Mouse (Mus musculus) embryonic facial prominence, embryonic 14.5 days (tissue): ENCODE measurements around the gene Clcnka. TPM values are rescaled to one million over a fixed set of nuclear protein-coding genes. Genes with fewer than 3 reads are reported as not detected.

Source experiments
- ATAC-seq: fragments of 200-750 bp; cut with Nextera tagmentation; 2 replicates; pipeline ENCODE4 v1.8.0; 2017; ENCODE audit warnings: low read depth, moderate number of reproducible peaks, moderate TSS enrichment
- DNase-seq: peaks from one replicate; pipeline ENCODE4 v3.0.0-alpha.2; 2015; ENCODE audit warnings: low spot score
- H3K27ac ChIP-seq: fragments of 300-500 bp; sonication (generic); replicated peaks from 2 replicates; pipeline ENCODE4 v1.5.1; 2014; ENCODE audit warnings: low read depth, mild to moderate bottlenecking, low read length, moderate library complexity
- H3K27me3 ChIP-seq: fragments of 300-500 bp; sonication (generic); replicated peaks from 2 replicates; pipeline ENCODE4 v1.6.1; 2014; ENCODE audit warnings: low read length; ENCODE audit not compliant: control insufficient read depth, insufficient read depth
- H3K36me3 ChIP-seq: fragments of 300-500 bp; sonication (generic); 2 replicates; pipeline ENCODE4 v1.6.1; 2014; ENCODE audit warnings: low read length, mixed read lengths; ENCODE audit not compliant: control insufficient read depth, insufficient read depth
- H3K4me1 ChIP-seq: fragments of 300-500 bp; sonication (generic); 2 replicates; pipeline ENCODE4 v1.6.1; 2014; ENCODE audit warnings: antibody characterized with exemption, low read length; ENCODE audit not compliant: control insufficient read depth, insufficient read depth
- H3K4me2 ChIP-seq: fragments of 300-500 bp; sonication (generic); 2 replicates; pipeline ENCODE4 v1.6.1; 2014; ENCODE audit warnings: low read depth, mild to moderate bottlenecking, low read length, moderate library complexity, mixed read lengths
- H3K4me3 ChIP-seq: fragments of 300-500 bp; sonication (generic); 2 replicates; pipeline ENCODE4 v1.5.1; 2014; ENCODE audit warnings: low read depth, mild to moderate bottlenecking, low read length
- H3K9ac ChIP-seq: fragments of 300-500 bp; sonication (generic); 2 replicates; pipeline ENCODE4 v1.6.1; 2014; ENCODE audit warnings: low read depth, mild to moderate bottlenecking, low read length, moderate library complexity, mixed read lengths
- H3K9me3 ChIP-seq: fragments of 300-500 bp; sonication (generic); 2 replicates; pipeline ENCODE4 v1.6.1; 2016; ENCODE audit warnings: low read length; ENCODE audit not compliant: control insufficient read depth
- WGBS: fragments of 180-500 bp; shearing (Covaris S2); extraction: QIAGEN DNeasy Blood & Tissue Kit; methylation state at CpG from one replicate; pipeline ENCODE4 v1.1.7; 2014; 5-methylcytosine and 5-hydroxymethylcytosine counted together
- polyA plus RNA-seq: library from polyadenylated mRNA; unstranded; fragments of >200 nt; fragmentation: Nextera tagmentation; extraction: Ambion mirVana; gene quantifications from 2 replicates; pipeline ENCODE4 v1.2.1, GENCODE M21; 2014

The Clcnka gene
- polyA plus RNA-seq, 1 experiment from 2014 or later: 1.2 TPM

DNA sequence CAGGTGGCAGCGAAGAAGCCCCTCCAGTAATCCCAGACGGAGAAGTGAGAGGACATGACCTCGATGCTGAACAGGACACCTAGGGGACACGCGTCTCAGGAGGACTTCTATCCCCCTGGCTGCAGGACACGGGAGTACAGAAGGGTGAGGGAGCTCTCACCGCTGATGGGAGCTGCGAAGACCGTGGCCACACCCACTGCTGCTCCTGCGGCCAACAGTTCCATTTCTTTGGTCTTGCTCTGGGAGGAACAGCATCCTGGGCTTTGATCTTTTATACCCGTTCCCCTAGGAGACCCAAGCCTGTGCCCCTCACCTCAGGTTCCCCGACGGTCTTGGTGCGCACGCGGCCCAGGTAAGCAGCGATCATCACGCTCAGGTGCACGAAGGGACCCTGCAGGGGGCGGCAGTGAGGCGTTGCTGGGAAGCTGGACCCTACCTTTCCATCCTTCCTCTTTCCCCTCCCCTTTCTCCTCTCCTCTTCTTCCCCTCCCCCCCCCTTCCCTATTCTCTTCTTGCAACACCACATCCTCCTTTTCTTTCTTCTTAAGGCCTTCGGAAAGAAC is 13.0 kb upstream of the Clcnka start:
- Histone ChIP-seq H3K9me3 (no peaks in the 10 kb centered on the region; the same call in 1 of the 2 replicates), H3K4me3 (no peak overlapping the region), H3K9ac (no peak overlapping the region), H3K27ac (no peak overlapping the region), H3K27me3 (0 out of 2 replicates have a peak, but pooled peaks cover 5% of the 10 kb centered on the region), H3K4me2 (no peak overlapping the region), H3K36me3 (no peaks in the 10 kb centered on the region), H3K4me1 (no peaks in the 10 kb centered on the region)
- ATAC-seq (no peak), DNase-seq (no peak)
- 17% methylated on average over 22 of the region's 22 CpGs for WGBS

DNA sequence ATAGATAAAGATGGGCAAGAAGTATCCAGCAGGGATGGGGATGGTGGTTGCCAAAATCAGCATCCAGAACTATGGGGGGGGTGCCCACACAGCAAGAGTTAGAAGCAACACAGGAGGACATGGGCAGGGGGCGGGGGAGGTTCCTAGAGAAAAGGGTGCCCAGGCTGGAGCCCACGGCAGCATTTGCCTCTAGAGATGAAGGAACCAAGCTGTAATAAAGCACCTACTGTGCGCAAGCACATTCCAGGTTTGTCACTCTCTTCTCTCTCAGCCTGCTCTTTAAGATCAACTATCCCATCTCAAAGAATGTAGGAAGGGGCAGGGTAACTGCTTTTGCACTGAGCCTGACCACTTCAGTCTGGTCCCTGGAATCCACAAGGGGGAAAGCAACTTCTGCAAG is 10.1 kb upstream of the Clcnka start:
- no peak for ATAC-seq
- 97% methylated on average over 3 of the region's 3 CpGs for WGBS
- DNase-seq: no peak
- H3K27ac ChIP-seq: no peak overlapping the region
- H3K9me3 ChIP-seq: no peaks in the 10 kb centered on the region
- H3K4me1 ChIP-seq: no peaks in the 10 kb centered on the region
- H3K4me2 ChIP-seq: no peak overlapping the region
- 0 out of 2 replicates have a peak, but pooled peaks cover 5% of the 10 kb centered on the region for H3K27me3 ChIP-seq
- H3K9ac ChIP-seq: no peak overlapping the region
- no peak overlapping the region for H3K4me3 ChIP-seq
- H3K36me3 ChIP-seq: no peaks in the 10 kb centered on the region

DNA sequence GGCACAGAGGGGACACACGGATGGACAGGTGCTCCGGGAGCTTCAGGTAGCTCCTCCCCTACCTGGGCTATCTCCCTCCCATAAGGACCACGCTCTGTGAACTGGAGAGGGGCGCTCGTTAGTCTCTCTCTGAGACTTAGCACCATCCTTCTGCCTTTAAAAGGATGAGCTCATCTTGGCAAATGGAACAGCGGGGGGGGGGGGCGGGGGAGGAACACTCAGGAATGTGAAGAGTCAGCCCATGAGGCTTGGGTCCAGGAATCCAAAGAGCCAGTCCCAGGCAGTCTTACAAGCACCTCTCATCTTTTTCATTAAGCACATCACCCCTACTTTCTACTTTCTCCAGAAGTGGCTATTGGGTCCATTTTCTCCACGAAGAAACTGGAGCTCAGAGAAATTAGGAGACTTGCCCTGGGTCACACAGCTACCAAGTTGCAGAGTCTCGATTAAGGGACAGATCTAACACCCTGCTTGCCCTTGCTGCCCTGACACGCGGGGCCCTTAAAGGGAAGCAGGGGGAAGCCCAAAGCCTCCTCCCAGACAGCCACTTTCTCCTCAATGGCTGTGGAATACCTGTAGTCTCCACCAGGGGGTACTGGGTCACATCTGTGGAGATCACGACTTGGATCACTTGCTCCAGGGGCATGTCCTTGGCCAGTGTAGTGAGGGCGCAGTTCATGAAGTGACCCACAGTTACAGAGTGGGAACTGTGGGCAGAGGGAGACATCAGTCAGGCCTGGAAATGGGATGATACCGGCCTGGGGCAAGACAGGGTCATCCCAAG is 8.2 kb upstream of the Clcnka start:
- H3K9ac ChIP-seq: no peak overlapping the region
- H3K36me3 ChIP-seq: no peaks in the 10 kb centered on the region
- WGBS: 46% methylated on average over 12 of the region's 14 CpGs

DNA sequence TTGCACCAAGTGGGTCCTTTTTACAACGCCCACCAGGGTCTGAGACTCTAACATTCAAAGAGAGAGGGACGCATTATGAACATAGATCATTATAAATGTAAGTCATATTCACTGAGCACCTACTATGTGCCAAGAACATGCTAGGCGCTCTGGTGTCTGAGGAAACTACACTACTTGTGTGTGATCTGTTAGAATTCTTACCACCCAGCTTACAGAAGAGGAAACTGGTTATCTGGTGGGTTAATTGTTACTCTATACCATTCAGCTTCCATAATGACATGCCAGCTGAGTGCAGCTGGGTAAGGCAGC is 6.7 kb upstream of the Clcnka start:
- 75% methylated on average over 3 of the region's 3 CpGs for WGBS

More for the DNA sequence above, 8.2 kb upstream of the Clcnka start:
- Histone ChIP-seq H3K4me3 (no peak overlapping the region), H3K4me1 (no peaks in the 10 kb centered on the region), H3K27me3 (0 out of 2 replicates have a peak, but pooled peaks cover 5% of the 10 kb centered on the region), H3K27ac (no peak overlapping the region), H3K9me3 (no peaks in the 10 kb centered on the region), H3K4me2 (no peak overlapping the region)
- no peak for ATAC-seq
- DNase-seq: no peak

DNA sequence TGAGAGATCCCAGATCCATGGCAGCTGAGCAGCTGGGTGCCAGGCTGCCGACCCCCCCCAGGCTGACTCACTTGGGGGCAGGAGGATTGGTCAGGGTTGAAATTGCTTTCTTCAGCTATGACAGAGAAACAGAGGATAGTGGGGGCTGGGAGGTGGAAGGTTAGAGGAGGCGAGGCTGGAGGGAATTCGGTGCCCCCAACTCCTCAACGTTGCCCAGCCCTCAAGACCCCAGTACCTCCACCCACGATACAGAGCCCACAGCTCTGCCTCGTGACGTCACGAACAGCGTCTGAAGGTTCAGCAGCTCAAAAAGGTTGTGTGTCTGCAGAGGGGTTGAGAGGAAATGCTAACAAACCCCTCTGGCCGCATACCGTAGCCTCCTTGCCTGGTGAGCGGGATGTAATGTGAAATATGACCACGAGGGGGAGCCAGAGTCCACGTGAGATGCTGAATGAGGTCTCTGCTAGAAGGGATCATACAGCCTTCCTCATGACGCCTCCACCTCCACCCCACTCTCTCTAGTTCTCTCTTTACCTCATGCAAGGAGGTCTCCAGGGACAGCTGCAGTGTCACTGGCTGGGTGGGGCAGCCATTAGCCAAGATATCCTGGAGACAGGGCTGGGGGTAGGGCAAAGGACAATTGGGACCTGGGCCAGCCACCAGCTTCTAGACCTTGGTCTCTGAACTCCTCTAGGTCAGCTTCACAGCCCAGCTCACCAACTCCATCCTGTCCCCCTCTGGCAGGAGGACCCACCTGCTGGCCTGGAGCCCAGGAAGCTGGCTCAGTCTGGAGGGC is 6.2 kb upstream of the Clcnka start:
- no peaks in the 10 kb centered on the region for H3K27me3 ChIP-seq
- no peaks in the 10 kb centered on the region for H3K4me1 ChIP-seq
- H3K4me2 ChIP-seq: peak overlapping the region; percentile 45
- H3K4me3 ChIP-seq: peak overlapping the region; percentile 13; the same call in 1 of the 2 replicates
- no peaks in the 10 kb centered on the region for H3K9me3 ChIP-seq
- peak overlapping the region; percentile 37 for H3K9ac ChIP-seq
- DNase-seq (peak; percentile 82), ATAC-seq (peak; percentile 92)
- no peaks in the 10 kb centered on the region for H3K36me3 ChIP-seq
- 13% methylated on average over 12 of the region's 15 CpGs for WGBS
- no peak overlapping the region for H3K27ac ChIP-seq

More for the DNA sequence above, 6.7 kb upstream of the Clcnka start:
- Histone ChIP-seq H3K36me3 (no peaks in the 10 kb centered on the region), H3K9me3 (no peaks in the 10 kb centered on the region), H3K4me1 (no peaks in the 10 kb centered on the region), H3K4me2 (no peak overlapping the region), H3K4me3 (no peak overlapping the region), H3K27me3 (no peaks in the 10 kb centered on the region), H3K27ac (no peak overlapping the region), H3K9ac (no peak overlapping the region)
- ATAC-seq (no peak), DNase-seq (no peak)

DNA sequence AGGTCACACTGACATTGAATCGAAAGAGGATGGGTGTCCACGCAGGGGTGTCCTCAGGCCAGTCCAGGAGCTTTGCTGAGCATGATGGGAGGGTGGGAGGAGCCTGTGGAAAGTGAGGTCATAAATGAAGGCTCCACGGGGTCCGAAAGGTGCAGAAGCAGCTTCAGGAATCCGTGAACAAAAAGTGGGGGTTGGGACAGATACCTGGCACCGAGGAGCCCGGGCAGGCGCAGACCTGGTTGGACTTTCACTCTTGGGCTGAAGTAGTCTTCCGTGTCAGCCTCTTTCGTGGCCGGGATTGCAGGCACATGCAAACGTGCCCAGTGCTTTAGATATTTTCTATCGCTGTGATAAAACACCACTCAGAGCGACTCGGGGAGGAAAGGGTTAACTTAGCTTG is 1.6 kb upstream of the Clcnka start:
- no peak overlapping the region for H3K27ac ChIP-seq
- 86% methylated on average over 15 of the region's 15 CpGs for WGBS
- H3K4me3 ChIP-seq: no peak overlapping the region
- ATAC-seq: no peak
- H3K4me1 ChIP-seq: no peaks in the 10 kb centered on the region
- no peaks in the 10 kb centered on the region for H3K27me3 ChIP-seq
- DNase-seq: no peak
- no peaks in the 10 kb centered on the region for H3K36me3 ChIP-seq
- H3K9me3 ChIP-seq: no peaks in the 10 kb centered on the region
- no peak overlapping the region for H3K9ac ChIP-seq
- H3K4me2 ChIP-seq: no peak overlapping the region

DNA sequence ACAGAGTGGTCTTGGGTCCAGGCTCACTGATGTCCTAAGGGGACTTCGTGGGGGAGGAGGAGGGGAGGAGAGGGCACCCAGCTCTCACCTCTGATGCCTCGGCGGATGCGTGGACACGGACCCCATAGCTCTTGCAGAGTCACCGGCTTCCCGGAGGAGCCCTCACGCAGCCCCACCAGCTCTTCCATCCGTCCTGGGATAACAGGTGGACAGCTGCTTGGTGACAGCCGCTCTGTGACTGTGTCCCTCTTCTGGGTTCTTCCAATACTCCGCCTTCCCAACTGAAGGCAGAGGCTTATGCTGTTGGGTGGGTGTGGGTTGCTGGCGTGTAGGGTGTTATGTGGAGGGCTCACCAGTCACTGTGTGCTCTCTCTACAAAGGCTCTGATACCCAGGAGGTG is 663 bp downstream of the Clcnka start:
- DNase-seq (no peak), ATAC-seq (no peak; the same call in 1 of the 2 replicates)
- H3K27ac ChIP-seq: no peak overlapping the region

DNA sequence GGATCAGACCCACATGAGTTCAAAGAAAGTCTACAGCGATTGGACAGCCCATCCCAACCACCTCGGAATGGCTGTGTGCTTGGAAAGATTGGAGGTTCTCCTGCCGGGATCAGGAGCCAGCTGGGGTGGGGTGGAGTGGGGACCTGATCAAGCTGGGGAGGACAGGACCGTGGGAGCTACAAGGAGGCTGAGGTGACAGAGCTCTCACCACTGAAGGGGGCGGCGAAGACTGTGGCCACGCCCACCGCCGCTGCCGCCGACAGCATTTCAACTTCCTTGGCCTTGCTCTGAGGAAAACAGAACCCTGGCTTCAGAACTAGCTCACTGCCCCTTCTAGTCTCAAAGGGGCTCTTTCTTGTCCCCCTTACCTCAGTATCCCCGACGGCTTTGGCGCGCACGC is 3.8 kb downstream of the Clcnka start:
- no peak for ATAC-seq
- no peaks in the 10 kb centered on the region for H3K4me1 ChIP-seq
- no peaks in the 10 kb centered on the region for H3K9me3 ChIP-seq
- peak overlapping the region; percentile 20; the same call in 1 of the 2 replicates for H3K4me2 ChIP-seq
- no peak overlapping the region for H3K4me3 ChIP-seq
- no peaks in the 10 kb centered on the region for H3K36me3 ChIP-seq
- no peak overlapping the region for H3K27ac ChIP-seq
- DNase-seq: no peak
- H3K27me3 ChIP-seq: no peaks in the 10 kb centered on the region
- no peak overlapping the region for H3K9ac ChIP-seq
- 11% methylated on average over 5 of the region's 16 CpGs for WGBS

More for the DNA sequence above, 663 bp downstream of the Clcnka start:
- Histone ChIP-seq H3K4me2 (no peak overlapping the region), H3K9me3 (no peaks in the 10 kb centered on the region), H3K9ac (no peak overlapping the region), H3K4me3 (no peak overlapping the region), H3K36me3 (no peaks in the 10 kb centered on the region), H3K4me1 (no peaks in the 10 kb centered on the region), H3K27me3 (no peaks in the 10 kb centered on the region)
- WGBS: 71% methylated on average over 12 of the region's 12 CpGs
